Mouse (Mus musculus) heart, adult 8-10 months (tissue): ENCODE data around the gene Try5. TPM values are rescaled to one million over a fixed set of nuclear protein-coding genes. Genes with fewer than 3 reads are reported as not detected.
"Not testable (repeated sequence)": the region's sequence is repeated elsewhere in the genome, so short reads cannot be mapped to it uniquely, and the experiment has no call there.

Source experiments
- DNase-seq: peaks from one replicate; pipeline ENCODE4 v3.0.0; 2022; ENCODE audit warnings: low spot score
- total RNA-seq, 4 experiments: library from RNA; stranded (reverse); gene quantifications; 2 replicates each; pipeline ENCODE4 v1.2.4; 2022

Gene Try5
- not detected for total RNA-seq

- DNase-seq, result not testable (repeated sequence)
These were observed at the start of gene Try5 for GRCm38 (mm10) chr6:41316741-41317140. Try5 (minus strand) TSS chr6:41316841.

DNA sequence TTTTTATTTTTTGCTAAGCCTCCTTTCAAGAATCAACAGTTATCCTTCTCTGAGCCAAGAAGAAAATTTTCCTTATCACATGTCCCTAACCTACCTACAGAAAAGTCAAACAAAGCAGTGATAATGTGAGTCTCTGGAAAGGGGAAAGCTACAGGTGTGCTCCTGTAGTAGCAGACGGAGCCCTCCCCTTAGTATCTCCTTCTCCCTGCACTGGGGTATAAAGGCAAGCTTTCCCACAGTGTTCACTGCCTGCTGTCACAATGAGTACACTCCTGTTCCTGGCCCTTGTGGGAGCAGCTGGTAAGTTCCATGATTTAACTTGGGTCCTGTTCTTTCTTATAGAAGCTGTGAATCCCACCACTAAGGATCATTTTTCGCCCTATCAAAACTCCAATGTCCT, 37.3 kb upstream of the Try5 start, which contains the start of gene Try10:
Try10 (plus strand) TSS at position 174 of the 400 bp plus-strand sequence.
- no peak for DNase-seq

GRCm38 (mm10) chr6:41301969-41302368, 14.7 kb downstream of the Try5 start, which contains the start of gene Try4:
Try4 (plus strand) TSS chr6:41302269.
- DNase-seq, result no peak

DNA sequence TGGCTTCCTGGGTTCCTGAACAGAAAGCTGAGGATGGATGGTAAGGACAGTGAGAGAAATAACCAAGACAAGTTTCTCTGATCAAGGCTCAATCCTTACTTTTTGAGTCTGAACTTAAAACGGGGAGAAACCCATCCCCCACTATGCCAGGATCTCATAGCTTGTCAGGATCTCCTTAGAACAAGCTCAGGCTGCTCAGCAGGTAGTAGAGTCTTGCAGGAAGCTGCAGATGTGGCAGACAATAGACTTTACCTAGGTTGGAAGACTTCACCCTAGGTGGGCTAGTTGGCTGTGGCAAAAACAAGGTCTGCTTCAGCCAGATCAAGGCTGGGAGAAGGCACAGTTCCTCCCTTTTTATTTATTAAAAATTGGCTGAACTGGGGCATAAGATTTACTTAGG, 18.4 kb downstream of the Try5 start:
- DNase-seq, result no peak

- no peak for DNase-seq
These were observed 50.5 kb downstream of the Try5 start for GRCm38 (mm10) chr6:41266140-41266539.

GRCm38 (mm10) chr6:41262796-41263195, 53.8 kb downstream of the Try5 start:
- DNase-seq, result no peak

Other genes starting within 250 kb of the Try5 start
- not detected for gene Try4, start 14.6 kb downstream of the Try5 start, total RNA-seq
- not detected for gene Try10, start 37.3 kb upstream of the Try5 start, total RNA-seq
- gene Prss3, start 60.8 kb upstream of the Try5 start, total RNA-seq, result not detected
- not detected for gene Gm5771, start 75.5 kb upstream of the Try5 start, total RNA-seq
- not detected for gene Gm10334, start 129.3 kb upstream of the Try5 start, total RNA-seq
- not detected for gene Prss1, start 142.1 kb upstream of the Try5 start, total RNA-seq
- not detected for gene Prss2, start 204.9 kb upstream of the Try5 start, total RNA-seq